Mouse (Mus musculus): ENCODE measurements around the gene Capza1. TPM values are rescaled to one million over a fixed set of nuclear protein-coding genes. Genes with fewer than 3 reads are reported as not detected.

Gene Capza1
- polyA plus RNA-seq, 1 experiment from 2014 or later: 206 TPM

- Histone ChIP-seq H3K36me3 (replicated peaks) (peaks cover 57% of the 10 kb centered on the region), H3K9me3 (no peaks in the 10 kb centered on the region), H3K27ac (no peak overlapping the region), H3K4me3 (no peak overlapping the region), H3K27me3 (ENCODE audit: poor library complexity, severe bottlenecking) (peaks cover 18% of the 10 kb centered on the region), H3K4me1 (peaks cover 82% of the 10 kb centered on the region)
- WGBS: 83% methylated on average over 15 of the region's 15 CpGs
- no peak for DNase-seq (ENCODE audit: extremely low spot score, low spot score)
Measured at GRCm38 (mm10) chr3:104792360-104793270, 71.7 kb downstream of the Capza1 start.

- Histone ChIP-seq H3K27ac (peak overlapping the region; percentile 89; the same call in 1 of the 2 replicates), H3K36me3 (replicated peaks) (peaks cover 48% of the 10 kb centered on the region), H3K4me1 (peaks cover 82% of the 10 kb centered on the region), H3K27me3 (ENCODE audit: poor library complexity, severe bottlenecking) (peaks cover 28% of the 10 kb centered on the region), H3K9me3 (no peaks in the 10 kb centered on the region), H3K4me3 (no peak overlapping the region)
- 96% methylated on average over 8 of the region's 8 CpGs for WGBS
- DNase-seq (ENCODE audit: extremely low spot score, low spot score): no peak
Measured at GRCm38 (mm10) chr3:104791671-104792070, 72.6 kb downstream of the Capza1 start.

GRCm38 (mm10) chr3:104791017-104791416 lies 73.3 kb downstream of the Capza1 start:
- Histone ChIP-seq H3K36me3 (replicated peaks) (peaks cover 41% of the 10 kb centered on the region), H3K27me3 (ENCODE audit: poor library complexity, severe bottlenecking) (peaks cover 34% of the 10 kb centered on the region), H3K4me1 (peaks cover 80% of the 10 kb centered on the region), H3K9me3 (no peaks in the 10 kb centered on the region), H3K27ac (peak overlapping the region; percentile 89), H3K4me3 (peak overlapping the region; percentile 75)
- no peak for DNase-seq (ENCODE audit: extremely low spot score, low spot score)
- WGBS: 22% methylated on average over 4 of the region's 4 CpGs

- Histone ChIP-seq H3K36me3 (replicated peaks) (peaks cover 36% of the 10 kb centered on the region), H3K27ac (peak overlapping the region; percentile 89), H3K4me3 (peak overlapping the region; percentile 75), H3K4me1 (peaks cover 74% of the 10 kb centered on the region), H3K9me3 (no peaks in the 10 kb centered on the region), H3K27me3 (ENCODE audit: poor library complexity, severe bottlenecking) (peaks cover 40% of the 10 kb centered on the region)
- peak; percentile 38 for DNase-seq (ENCODE audit: extremely low spot score, low spot score)
- WGBS: 20% methylated on average over 6 of the region's 6 CpGs
Measured at GRCm38 (mm10) chr3:104790401-104790937, 73.8 kb downstream of the Capza1 start.

GRCm38 (mm10) chr3:104789822-104790221 lies 74.5 kb downstream of the Capza1 start:
- H3K4me3 ChIP-seq: peak overlapping the region; percentile 75
- H3K36me3 ChIP-seq (replicated peaks): peaks cover 30% of the 10 kb centered on the region
- peaks cover 68% of the 10 kb centered on the region for H3K4me1 ChIP-seq
- H3K27ac ChIP-seq: peak overlapping the region; percentile 89
- peaks cover 46% of the 10 kb centered on the region for H3K27me3 ChIP-seq (ENCODE audit: poor library complexity, severe bottlenecking)
- DNase-seq (ENCODE audit: extremely low spot score, low spot score): peak; percentile 30
- 28% methylated on average over 13 of the region's 13 CpGs for WGBS
- H3K9me3 ChIP-seq: no peaks in the 10 kb centered on the region

GRCm38 (mm10) chr3:104789312-104789605 lies 75.0 kb downstream of the Capza1 start:
- DNase-seq (ENCODE audit: extremely low spot score, low spot score): no peak
- H3K36me3 ChIP-seq (replicated peaks): peaks cover 26% of the 10 kb centered on the region
- H3K4me1 ChIP-seq: peaks cover 62% of the 10 kb centered on the region

GRCm38 (mm10) chr3:104788561-104789311 lies 75.6 kb downstream of the Capza1 start:
- H3K27ac ChIP-seq: peak overlapping the region; percentile 89
- peak; percentile 82 for DNase-seq (ENCODE audit: extremely low spot score, low spot score)
- WGBS: under 1% methylated on average over 48 of the region's 52 CpGs
- peaks cover 57% of the 10 kb centered on the region for H3K27me3 ChIP-seq (ENCODE audit: poor library complexity, severe bottlenecking)
- no peaks in the 10 kb centered on the region for H3K9me3 ChIP-seq
- H3K4me1 ChIP-seq: peaks cover 57% of the 10 kb centered on the region
- peak overlapping the region; percentile 75 for H3K4me3 ChIP-seq
- H3K36me3 ChIP-seq (replicated peaks): peaks cover 21% of the 10 kb centered on the region

More at GRCm38 (mm10) chr3:104789312-104789605, 75.0 kb downstream of the Capza1 start:
- 1% methylated on average over 10 of the region's 10 CpGs for WGBS
- Histone ChIP-seq H3K9me3 (no peaks in the 10 kb centered on the region), H3K27me3 (ENCODE audit: poor library complexity, severe bottlenecking) (peaks cover 52% of the 10 kb centered on the region), H3K4me3 (peak overlapping the region; percentile 75), H3K27ac (peak overlapping the region; percentile 89)

GRCm38 (mm10) chr3:104788075-104788474 lies 76.2 kb downstream of the Capza1 start, which contains the start of gene Rhoc:
Gene Rhoc, plus strand, starts transcription at chr3:104788375.
- no peak for DNase-seq (ENCODE audit: extremely low spot score, low spot score)
- Histone ChIP-seq H3K27me3 (ENCODE audit: poor library complexity, severe bottlenecking) (peaks cover 64% of the 10 kb centered on the region), H3K27ac (peak within 1 kb of the TSS; percentile 89), H3K4me3 (peak within 1 kb of the TSS; percentile 75), H3K36me3 (replicated peaks) (peaks cover 15% of the 10 kb centered on the region), H3K9me3 (no peaks in the 10 kb centered on the region), H3K4me1 (peaks cover 50% of the 10 kb centered on the region)
- 28% methylated on average over 3 of the region's 3 CpGs for WGBS

- Histone ChIP-seq H3K4me1 (peaks cover 42% of the 10 kb centered on the region), H3K27ac (no peak overlapping the region), H3K9me3 (no peaks in the 10 kb centered on the region), H3K27me3 (ENCODE audit: poor library complexity, severe bottlenecking) (peaks cover 91% of the 10 kb centered on the region), H3K36me3 (replicated peaks) (no peaks in the 10 kb centered on the region), H3K4me3 (no peak overlapping the region)
- 85% methylated on average over 6 of the region's 6 CpGs for WGBS
- no peak for DNase-seq (ENCODE audit: extremely low spot score, low spot score)
Measured at GRCm38 (mm10) chr3:104785284-104785683, 79.0 kb downstream of the Capza1 start.

GRCm38 (mm10) chr3:104783971-104784500 lies 80.3 kb downstream of the Capza1 start:
- H3K4me3 ChIP-seq: no peak overlapping the region
- WGBS: 42% methylated on average over 14 of the region's 14 CpGs
- no peak for DNase-seq (ENCODE audit: extremely low spot score, low spot score)
- no peaks in the 10 kb centered on the region for H3K9me3 ChIP-seq
- peaks cover 91% of the 10 kb centered on the region for H3K27me3 ChIP-seq (ENCODE audit: poor library complexity, severe bottlenecking)
- peaks cover 30% of the 10 kb centered on the region for H3K4me1 ChIP-seq
- H3K36me3 ChIP-seq (replicated peaks): no peaks in the 10 kb centered on the region
- H3K27ac ChIP-seq: no peak overlapping the region

GRCm38 (mm10) chr3:104782061-104782681 lies 82.1 kb downstream of the Capza1 start:
- peak overlapping the region; percentile 59 for H3K4me3 ChIP-seq
- no peaks in the 10 kb centered on the region for H3K9me3 ChIP-seq
- H3K27me3 ChIP-seq (ENCODE audit: poor library complexity, severe bottlenecking): peaks cover 100% of the 10 kb centered on the region
- no peak overlapping the region for H3K27ac ChIP-seq
- no peaks in the 10 kb centered on the region for H3K36me3 ChIP-seq (replicated peaks)
- H3K4me1 ChIP-seq: peaks cover 27% of the 10 kb centered on the region
- WGBS: 15% methylated on average over 12 of the region's 12 CpGs
- DNase-seq (ENCODE audit: extremely low spot score, low spot score): no peak

- peak; percentile 31 for DNase-seq (ENCODE audit: extremely low spot score, low spot score)
- peaks cover 33% of the 10 kb centered on the region for H3K4me1 ChIP-seq
- under 1% methylated on average over 26 of the region's 26 CpGs for WGBS
- H3K4me3 ChIP-seq: peak within 1 kb of the TSS; percentile 59
- H3K36me3 ChIP-seq (replicated peaks): no peaks in the 10 kb centered on the region
- H3K9me3 ChIP-seq: no peaks in the 10 kb centered on the region
- H3K27me3 ChIP-seq (ENCODE audit: poor library complexity, severe bottlenecking): peaks cover 100% of the 10 kb centered on the region
- H3K27ac ChIP-seq: peak within 1 kb of the TSS; percentile 26; the same call in 1 of the 2 replicates
Measured at GRCm38 (mm10) chr3:104781471-104781903, 82.8 kb downstream of the Capza1 start, which contains the start of gene Fam19a3. Gene Fam19a3, minus strand, starts transcription at chr3:104781840.

All from forebrain, embryonic 10.5 days (tissue).